Mouse (Mus musculus): ENCODE measurements around the gene Zfp458.

Gene Zfp458

DNA sequence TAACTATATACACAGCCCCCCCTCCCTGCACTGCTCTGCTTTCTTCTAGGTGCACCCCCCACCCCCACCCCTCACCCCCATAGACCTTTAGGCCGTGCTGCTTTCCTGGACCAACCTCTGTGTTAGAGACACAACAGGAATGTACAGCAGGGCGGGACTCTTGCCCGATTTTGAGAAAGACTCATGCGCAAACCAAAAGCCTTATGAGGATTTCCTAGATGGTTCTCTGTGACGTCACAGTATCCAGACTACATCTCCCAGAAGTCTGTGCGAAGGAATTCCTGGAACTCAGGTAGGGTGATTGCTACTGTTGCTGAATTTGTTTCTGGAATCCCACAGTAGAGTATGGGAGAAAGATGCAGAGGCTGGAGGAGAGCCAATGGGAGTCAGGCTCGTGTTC, at the start of gene Zfp458:
Zfp458 (minus strand) TSS at position 153 of the 400 bp plus-strand sequence.
- DNase-seq (ENCODE audit: low read depth, low spot score), result no peak

DNA sequence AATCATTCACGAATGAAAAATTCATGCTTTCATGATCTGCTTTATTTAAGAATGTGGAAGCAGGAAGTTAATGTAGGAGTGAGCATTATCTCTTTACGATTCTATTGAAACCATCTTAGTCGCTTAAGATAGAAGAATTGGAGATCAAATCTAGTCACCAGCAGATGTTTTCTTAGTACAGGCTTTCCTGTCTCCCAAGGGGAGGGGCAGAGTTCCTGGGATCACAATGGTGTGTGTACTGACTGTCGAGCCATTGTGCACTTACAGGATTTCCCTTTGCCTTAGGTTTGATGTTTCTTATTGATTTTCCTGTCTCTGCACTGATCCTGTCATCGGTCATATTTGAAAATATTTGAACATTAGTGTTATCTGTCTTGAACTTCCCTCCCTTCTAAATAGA, 28.5 kb upstream of the Zfp458 start:
- no peak for DNase-seq (ENCODE audit: low read depth, low spot score)

DNA sequence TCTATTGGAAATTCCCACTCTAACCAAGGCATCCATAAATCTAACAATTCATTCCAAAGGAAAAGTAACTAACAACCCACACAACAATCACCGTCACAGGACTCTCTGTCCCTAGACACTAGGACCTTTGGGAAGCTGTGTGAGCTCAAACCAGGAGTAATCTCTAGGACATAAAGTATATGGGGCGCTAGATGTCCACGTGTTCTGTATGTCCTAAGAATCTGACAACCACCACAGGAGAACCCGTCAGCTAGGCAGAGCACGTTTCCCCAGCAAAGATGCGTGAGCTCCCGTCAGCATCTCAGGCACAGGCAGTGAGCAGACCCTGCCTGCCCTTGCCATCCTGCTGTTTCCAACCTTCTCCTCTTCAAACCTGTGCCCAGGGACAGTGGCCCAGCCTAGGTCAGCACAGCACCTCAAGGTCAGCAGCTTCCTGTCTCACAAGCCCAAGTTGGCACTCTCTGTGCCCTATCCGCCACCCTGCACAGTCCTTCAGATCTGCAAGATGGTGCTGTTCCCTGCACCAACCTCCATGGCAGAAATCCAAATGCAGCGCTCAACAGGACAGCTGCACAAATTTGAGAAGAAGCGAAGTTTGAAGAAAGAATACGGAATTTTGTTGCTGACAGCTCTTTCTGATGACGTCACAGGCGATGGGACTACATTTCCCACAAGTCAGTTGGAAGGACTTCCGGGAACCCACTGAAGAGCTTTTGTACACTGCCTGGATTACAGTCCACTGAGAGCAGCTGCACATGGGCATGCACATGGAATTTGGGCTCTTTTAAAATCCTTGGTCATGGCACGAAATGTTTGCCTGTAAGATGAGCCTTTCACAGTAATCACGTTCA, 27.8 kb upstream of the Zfp458 start, which contains the start of gene Zfp457:
Zfp457 (minus strand) TSS at position 664 of the 851 bp plus-strand sequence.
- peak; percentile 93 for DNase-seq (ENCODE audit: low read depth, low spot score)

DNA sequence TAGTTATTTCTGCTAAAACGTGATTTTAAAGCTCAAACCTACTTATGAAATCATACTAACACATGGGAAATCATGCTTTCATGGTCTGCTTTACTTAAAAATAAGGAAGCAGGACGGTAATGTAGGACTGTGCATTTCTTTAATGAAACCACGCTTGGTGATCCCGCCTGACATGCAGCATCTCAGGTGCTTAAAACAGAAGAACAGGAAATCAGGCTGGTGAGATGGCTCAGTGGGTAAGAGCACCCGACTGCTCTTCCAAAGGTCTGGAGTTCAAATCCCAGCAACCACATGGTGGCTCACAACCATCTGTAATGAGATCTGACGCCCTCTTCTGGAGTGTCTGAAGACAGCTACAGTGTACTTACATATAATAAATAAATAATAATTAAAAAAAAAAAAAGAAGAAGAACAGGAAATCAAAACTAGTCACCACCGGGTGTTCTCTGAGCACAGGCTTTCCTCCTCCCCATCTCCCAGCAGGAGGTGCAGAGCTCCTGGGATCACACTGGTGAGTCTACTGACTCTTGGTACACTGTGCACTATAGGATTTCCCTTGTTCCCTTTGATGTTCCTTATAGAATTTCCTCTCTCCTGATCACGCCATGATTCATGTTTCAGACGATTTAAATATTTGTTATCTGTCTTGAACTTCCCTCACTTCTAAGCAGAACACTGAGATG, 8.7 kb downstream of the Zfp458 start:
- DNase-seq (ENCODE audit: low read depth, low spot score), result peak; percentile 10

DNA sequence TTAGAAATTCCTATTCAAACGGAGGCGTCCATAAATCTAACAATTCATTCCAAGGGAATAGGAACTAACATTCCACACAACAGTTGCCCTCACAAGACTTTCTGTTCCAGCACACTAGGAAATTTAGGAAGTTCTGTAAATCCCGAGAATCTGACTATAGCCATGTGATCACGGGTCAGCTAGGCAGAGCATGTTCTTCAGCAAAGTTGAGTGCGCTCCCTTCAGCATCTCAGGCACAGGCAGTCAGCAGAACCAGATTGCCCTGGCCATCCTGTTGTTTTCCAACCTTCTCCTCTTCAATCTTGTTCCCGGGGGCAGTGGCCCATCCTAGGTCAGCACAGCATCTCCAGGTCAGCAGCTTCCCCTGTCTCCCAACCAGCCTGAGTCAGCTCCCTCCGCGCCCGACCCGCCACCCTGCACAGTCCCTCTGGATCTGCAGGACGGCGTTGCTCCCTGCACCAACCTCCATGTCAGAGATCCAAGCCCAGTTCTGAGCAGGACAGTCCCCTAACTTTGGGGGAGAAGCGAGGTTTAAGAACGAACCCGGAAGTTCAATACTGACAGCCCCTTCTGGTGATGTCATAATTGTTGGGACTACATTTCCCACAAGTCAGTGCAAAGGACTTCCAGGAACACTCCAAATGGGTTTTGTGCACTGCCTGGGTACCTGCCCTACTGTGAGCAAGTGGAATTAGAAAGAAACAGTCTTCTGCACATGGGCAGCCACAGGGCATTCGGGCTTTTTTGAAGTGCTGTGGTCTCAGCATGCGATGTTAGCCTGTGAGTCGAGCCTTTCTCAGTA, 9.5 kb downstream of the Zfp458 start:
- peak; percentile 86 for DNase-seq (ENCODE audit: low read depth, low spot score)

DNA sequence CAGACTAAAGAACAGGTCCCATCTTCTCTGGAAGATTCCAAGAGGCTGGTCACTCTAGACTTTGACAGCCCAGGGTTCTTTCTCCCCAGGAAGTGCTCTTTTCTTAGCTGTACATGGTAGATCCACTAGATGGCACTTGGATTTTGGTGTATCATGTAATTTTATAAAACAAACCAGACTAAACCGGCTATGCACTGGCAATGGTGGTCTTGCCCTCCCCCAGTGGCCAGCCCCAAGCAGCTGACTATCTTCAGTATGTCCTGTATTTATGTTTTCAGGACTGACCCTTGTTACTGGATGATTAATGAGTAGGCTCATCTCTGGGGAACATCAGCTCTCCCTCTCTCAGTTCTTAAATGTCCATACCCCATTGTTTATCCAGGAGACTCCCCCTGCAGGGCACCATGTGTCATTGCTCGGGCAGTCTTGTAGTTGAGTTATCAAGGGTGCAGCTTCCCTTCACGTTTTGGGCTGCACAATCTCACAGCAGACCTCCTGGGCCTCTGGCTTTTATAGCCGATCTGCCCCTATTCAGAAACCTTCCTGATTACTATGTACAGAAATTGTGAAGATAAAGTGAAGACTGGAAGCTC, 64.2 kb downstream of the Zfp458 start:
- peak; percentile 69 for DNase-seq (ENCODE audit: low read depth, low spot score)

Measured in A20 (cell line).